Mouse (Mus musculus) liver, embryonic 13.5 days (tissue): ENCODE measurements around the gene Unc119b. TPM values are rescaled to one million over a fixed set of nuclear protein-coding genes. Genes with fewer than 3 reads are reported as not detected.
A peak's percentile ranks its signal among the peaks of the same experiment; 100 is the strongest.
"Not testable (repeated sequence)": the region's sequence is repeated elsewhere in the genome, so short reads cannot be mapped to it uniquely, and the experiment has no call there.

Source experiments
- ATAC-seq: fragments of 200-750 bp; cut with Nextera tagmentation; 2 replicates; pipeline ENCODE4 v1.8.0; 2017; ENCODE audit warnings: low read depth, mild to moderate bottlenecking, moderate number of reproducible peaks, moderate library complexity
- DNase-seq: peaks from one replicate; pipeline ENCODE4 v3.0.0; 2022
- H3K27ac ChIP-seq: fragments of 300-500 bp; sonication (generic); 2 replicates; pipeline ENCODE4 v1.5.1; 2015; ENCODE audit warnings: moderate library complexity, mild to moderate bottlenecking, inconsistent platforms
- H3K27me3 ChIP-seq: fragments of 300-500 bp; sonication (generic); 2 replicates; pipeline ENCODE4 v1.6.1; 2015; ENCODE audit warnings: mild to moderate bottlenecking, inconsistent platforms
- H3K36me3 ChIP-seq: fragments of 300-500 bp; sonication (generic); 2 replicates; pipeline ENCODE4 v1.6.1; 2015; ENCODE audit warnings: mild to moderate bottlenecking, inconsistent platforms
- H3K4me1 ChIP-seq: fragments of 300-500 bp; sonication (generic); replicated peaks from 2 replicates; pipeline ENCODE4 v1.6.1; 2015; ENCODE audit warnings: inconsistent platforms
- H3K4me2 ChIP-seq: fragments of 300-500 bp; sonication (generic); 2 replicates; pipeline ENCODE4 v1.6.1; 2015; ENCODE audit warnings: inconsistent platforms, mild to moderate bottlenecking, moderate library complexity
- H3K4me3 ChIP-seq: fragments of 300-500 bp; sonication (generic); replicated peaks from 2 replicates; pipeline ENCODE4 v1.5.1; 2015; ENCODE audit warnings: mild to moderate bottlenecking, inconsistent platforms
- H3K9ac ChIP-seq: fragments of 300-500 bp; sonication (generic); 2 replicates; pipeline ENCODE4 v1.6.1; 2015; ENCODE audit warnings: mild to moderate bottlenecking, inconsistent platforms
- H3K9me3 ChIP-seq: fragments of 300-500 bp; sonication (generic); replicated peaks from 2 replicates; pipeline ENCODE4 v1.6.1; 2016; ENCODE audit warnings: inconsistent platforms
- WGBS: fragments of 180-500 bp; shearing (Covaris S2); methylation state at CpG from one replicate; pipeline ENCODE4 v1.1.7; 2015; ENCODE audit not compliant: insufficient replicate concordance; 5-methylcytosine and 5-hydroxymethylcytosine counted together
- polyA plus RNA-seq: library from polyadenylated mRNA; unstranded; fragments of >200 nt; fragmentation: Nextera tagmentation; extraction: Ambion mirVana; gene quantifications from 2 replicates; pipeline ENCODE4 v1.2.1, GENCODE M21; 2015

Gene Unc119b
- polyA plus RNA-seq, 1 experiment from 2014 or later = 8.7 TPM

DNA sequence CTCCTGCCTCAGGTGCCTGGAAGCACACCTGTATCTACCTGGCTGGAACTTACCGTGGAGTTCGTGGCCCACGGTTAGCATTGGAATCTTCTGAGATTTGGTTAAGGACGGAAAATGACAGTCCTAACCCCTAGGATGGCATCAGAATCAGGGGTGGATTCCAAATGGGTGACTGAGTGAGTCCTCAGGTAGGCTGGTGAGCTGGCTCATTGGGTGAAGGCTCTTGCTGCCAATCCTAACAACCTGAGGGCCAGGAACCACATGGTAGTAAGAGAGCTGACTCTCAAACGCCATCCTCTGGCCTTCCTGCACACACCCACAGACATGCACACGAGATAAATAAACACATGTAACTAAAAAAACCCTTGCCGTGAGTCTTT, 32.0 kb upstream of the Unc119b start:
- Histone ChIP-seq H3K36me3 (no peaks in the 10 kb centered on the region), H3K9me3 (0 out of 2 replicates have a peak, but pooled peaks cover 3% of the 10 kb centered on the region), H3K27me3 (no peaks in the 10 kb centered on the region), H3K4me2 (no peak overlapping the region), H3K4me1 (peaks cover 38% of the 10 kb centered on the region), H3K4me3 (no peak overlapping the region), H3K9ac (no peak overlapping the region), H3K27ac (peak overlapping the region; percentile 25; the same call in 1 of the 2 replicates)
- ATAC-seq = no peak
- DNase-seq = no peak
- 65% methylated on average over 7 of the region's 7 CpGs for WGBS

DNA sequence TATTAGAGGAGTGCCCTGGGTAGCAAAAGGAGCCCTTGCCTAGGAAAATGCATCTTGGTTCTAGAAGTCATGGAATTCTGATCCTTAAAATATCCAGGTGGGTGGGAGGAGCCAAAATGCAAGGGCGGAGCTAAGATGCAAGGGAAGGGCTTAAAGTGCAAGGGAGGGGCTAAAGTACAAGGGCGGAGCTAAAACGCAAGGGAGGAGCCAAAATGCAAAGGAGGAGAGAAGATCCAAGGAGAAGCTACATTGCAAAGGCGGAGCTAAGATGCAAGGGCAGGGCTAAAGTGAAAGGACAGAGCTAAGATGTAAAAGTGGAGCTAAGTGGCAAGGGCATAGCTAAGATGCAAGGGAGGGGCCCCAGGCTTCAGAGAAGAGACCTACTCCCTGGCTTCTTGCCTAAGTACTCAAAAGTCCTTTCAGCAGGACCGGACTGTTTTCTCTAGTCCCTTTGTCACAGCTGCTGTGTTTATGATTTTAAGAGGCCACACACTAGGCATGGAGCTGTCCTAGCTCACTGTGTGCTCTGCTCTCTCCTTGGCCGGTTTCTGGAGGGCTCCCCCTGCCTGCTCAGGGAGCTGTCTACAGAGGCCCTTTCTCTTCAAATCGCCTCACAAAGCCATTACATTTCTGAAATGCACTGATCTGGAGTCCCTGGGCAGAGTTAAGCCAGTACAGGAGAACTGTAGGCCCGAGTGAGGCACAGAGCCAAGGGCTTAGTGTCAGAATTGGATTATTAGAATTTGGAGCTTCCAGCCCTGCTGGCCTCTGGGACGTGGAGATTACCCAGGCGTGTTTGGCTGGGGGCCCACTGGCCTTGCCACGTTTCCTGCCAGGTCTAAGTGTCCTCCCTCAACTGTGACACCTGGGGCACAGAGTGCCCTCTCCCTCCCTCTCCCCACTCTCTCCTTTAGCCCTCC, 31.4 kb upstream of the Unc119b start:
- Histone ChIP-seq H3K4me2 (no peak overlapping the region), H3K27ac (peak overlapping the region; percentile 25; the same call in 1 of the 2 replicates), H3K9me3 (0 out of 2 replicates have a peak, but pooled peaks cover 3% of the 10 kb centered on the region), H3K9ac (no peak overlapping the region), H3K4me1 (peaks cover 43% of the 10 kb centered on the region), H3K4me3 (no peak overlapping the region), H3K36me3 (no peaks in the 10 kb centered on the region), H3K27me3 (no peaks in the 10 kb centered on the region)
- WGBS = 57% methylated on average over 11 of the region's 11 CpGs
- ATAC-seq (no peak), DNase-seq (no peak)

DNA sequence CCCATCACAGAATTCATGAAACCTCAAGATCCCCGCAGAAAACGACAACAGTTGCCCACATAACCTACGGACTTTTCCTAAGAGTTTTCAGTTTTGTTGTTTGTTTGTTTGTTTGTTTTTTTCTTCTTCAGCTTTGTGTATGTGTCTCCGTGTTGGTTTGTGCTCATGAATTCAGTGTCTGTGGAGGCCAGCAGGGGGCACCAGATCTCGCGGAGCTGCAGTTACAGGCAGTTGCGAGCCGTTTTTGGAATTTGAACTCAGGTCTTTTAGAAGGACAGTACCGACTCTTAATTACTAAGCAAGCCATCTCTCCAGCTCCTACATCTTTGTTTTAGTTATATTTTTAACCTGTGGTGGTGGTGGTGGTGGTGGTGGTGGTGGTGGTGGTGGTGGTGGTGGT, 30.6 kb upstream of the Unc119b start:
- no peaks in the 10 kb centered on the region for H3K27me3 ChIP-seq
- DNase-seq (no peak), ATAC-seq (no peak)
- no peak overlapping the region for H3K4me3 ChIP-seq
- WGBS = 48% methylated on average over 9 of the region's 9 CpGs
- H3K4me1 ChIP-seq = peaks cover 51% of the 10 kb centered on the region
- H3K4me2 ChIP-seq = no peak overlapping the region
- no peak overlapping the region for H3K27ac ChIP-seq
- H3K36me3 ChIP-seq = no peaks in the 10 kb centered on the region
- H3K9me3 ChIP-seq = 0 out of 2 replicates have a peak, but pooled peaks cover 3% of the 10 kb centered on the region
- H3K9ac ChIP-seq = no peak overlapping the region

DNA sequence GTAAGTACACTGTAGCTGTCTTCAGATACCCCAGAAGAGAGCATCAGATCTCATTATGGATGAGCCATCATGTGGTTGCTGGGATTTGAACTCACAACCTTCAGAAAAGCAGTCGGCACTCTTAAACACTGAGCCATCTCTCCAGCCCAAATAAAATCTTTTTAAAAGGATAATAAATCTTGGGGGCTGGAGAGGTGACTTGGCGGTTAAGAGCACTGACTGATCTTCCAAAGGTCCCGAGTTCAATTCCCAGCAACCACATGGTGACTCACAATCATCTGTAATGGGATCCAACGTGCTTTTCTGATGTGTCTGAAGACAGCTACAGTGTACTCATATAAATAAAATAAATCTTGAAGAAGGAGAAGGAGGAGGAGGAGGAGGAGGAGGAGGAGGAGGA, 29.7 kb upstream of the Unc119b start:
- not testable (repeated sequence) for DNase-seq, H3K27me3 ChIP-seq, H3K36me3 ChIP-seq, ATAC-seq, H3K4me3 ChIP-seq, H3K27ac ChIP-seq, H3K4me2 ChIP-seq, H3K9ac ChIP-seq, H3K9me3 ChIP-seq
- H3K4me1 ChIP-seq = peaks cover 60% of the 10 kb centered on the region
- 65% methylated on average over 4 of the region's 4 CpGs for WGBS

DNA sequence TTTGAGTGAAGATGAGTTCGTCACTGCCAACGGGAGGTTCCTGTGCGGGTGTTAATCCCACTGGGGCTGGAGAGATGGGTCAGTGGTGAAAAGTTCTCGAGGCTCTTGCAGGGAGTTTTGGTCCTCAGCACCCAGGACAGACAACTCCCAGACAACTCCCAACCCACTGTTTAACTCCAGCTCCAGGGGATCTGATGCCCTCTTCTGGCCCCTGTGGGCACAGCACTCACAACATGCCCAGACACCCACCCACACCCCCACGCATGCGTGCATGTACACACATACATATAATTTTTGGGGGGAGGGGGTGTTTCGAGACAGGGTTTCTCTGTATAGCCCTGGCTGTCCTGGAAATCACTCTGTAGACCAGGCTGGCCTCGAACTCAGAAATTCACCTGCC, 28.8 kb upstream of the Unc119b start:
- H3K27ac ChIP-seq = no peak overlapping the region
- H3K4me2 ChIP-seq = no peak overlapping the region
- DNase-seq (peak; percentile 34), ATAC-seq (no peak)
- peaks cover 62% of the 10 kb centered on the region for H3K4me1 ChIP-seq
- H3K9me3 ChIP-seq = 0 out of 2 replicates have a peak, but pooled peaks cover 3% of the 10 kb centered on the region
- WGBS = 45% methylated on average over 8 of the region's 8 CpGs
- no peaks in the 10 kb centered on the region for H3K36me3 ChIP-seq
- no peak overlapping the region for H3K9ac ChIP-seq
- no peaks in the 10 kb centered on the region for H3K27me3 ChIP-seq
- no peak overlapping the region for H3K4me3 ChIP-seq

DNA sequence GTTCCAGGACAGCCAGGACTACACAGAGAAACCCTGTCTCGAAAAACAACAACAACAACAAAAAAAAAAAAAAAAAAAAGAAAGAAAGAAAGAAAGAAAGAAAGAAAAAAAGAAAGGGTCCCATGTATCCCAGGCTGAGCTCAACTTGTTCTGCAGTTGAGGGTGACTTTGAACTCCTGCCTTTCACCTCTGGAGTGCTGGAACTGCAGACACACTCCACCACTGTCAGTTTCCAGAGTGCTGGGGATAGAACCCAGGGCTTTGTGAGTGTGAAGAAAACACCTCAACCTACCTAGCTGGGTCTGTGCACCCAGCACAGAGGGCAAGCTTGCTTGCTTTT, 27.1 kb upstream of the Unc119b start:
- H3K4me1 ChIP-seq = peaks cover 63% of the 10 kb centered on the region

DNA sequence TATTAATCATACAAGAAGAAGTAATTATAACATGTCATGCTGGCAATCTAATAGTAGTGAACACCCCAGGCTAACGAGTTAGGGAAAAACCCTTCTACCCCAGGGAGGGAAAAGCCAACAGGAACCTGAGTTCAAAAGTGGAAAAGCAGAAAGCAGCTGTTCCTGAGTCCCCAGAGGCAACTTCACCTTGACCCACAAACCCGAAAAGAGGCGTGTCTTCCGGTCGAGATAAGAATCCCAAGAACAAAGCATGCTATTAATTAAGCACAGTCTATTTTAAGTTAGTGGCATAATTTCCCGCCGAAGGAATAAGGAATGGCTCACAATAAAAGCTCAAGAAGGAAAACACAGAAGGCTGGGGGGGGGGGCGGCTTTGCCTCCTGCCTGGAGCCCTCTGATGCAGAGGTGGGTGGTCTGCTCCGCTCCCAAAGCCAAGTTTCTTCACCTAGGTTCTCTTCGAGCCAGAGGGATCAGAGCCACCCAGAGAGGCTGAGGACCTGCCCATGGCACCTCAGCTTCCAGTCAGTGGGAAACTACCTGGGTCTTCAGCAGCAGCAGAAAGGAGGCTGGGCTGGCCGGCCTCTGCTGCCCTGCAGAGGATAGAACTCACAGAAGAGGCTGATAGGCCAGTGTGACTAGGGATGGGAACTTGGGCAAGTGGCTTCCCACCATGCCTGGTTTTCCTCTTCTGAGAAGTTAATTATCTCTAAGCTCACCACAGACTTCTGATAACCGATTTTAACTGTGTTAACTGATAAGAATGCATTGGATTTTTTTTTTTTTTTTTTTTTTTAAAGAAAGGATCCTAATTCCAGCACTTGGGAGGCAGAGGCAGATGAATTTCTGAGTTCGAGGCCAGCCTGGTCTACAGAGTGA, 26.5 kb upstream of the Unc119b start:
- H3K9me3 ChIP-seq = 0 out of 2 replicates have a peak, but pooled peaks cover 3% of the 10 kb centered on the region
- no peak for ATAC-seq
- peaks cover 63% of the 10 kb centered on the region for H3K4me1 ChIP-seq
- H3K36me3 ChIP-seq = no peaks in the 10 kb centered on the region
- H3K4me3 ChIP-seq = no peak overlapping the region
- 0 out of 2 replicates have a peak overlapping the region, but pooled peaks have one; percentile 22 for H3K9ac ChIP-seq
- H3K4me2 ChIP-seq = no peak overlapping the region
- DNase-seq = no peak
- H3K27ac ChIP-seq = peak overlapping the region; percentile 11; the same call in 1 of the 2 replicates
- WGBS = 28% methylated on average over 13 of the region's 13 CpGs
- no peaks in the 10 kb centered on the region for H3K27me3 ChIP-seq

More for the DNA sequence above, 27.1 kb upstream of the Unc119b start:
- not testable (repeated sequence) for H3K9me3 ChIP-seq, H3K4me2 ChIP-seq, H3K27me3 ChIP-seq, DNase-seq, H3K9ac ChIP-seq, H3K4me3 ChIP-seq, ATAC-seq, H3K36me3 ChIP-seq, H3K27ac ChIP-seq
- 67% methylated on average over 1 of the region's 1 CpGs for WGBS

DNA sequence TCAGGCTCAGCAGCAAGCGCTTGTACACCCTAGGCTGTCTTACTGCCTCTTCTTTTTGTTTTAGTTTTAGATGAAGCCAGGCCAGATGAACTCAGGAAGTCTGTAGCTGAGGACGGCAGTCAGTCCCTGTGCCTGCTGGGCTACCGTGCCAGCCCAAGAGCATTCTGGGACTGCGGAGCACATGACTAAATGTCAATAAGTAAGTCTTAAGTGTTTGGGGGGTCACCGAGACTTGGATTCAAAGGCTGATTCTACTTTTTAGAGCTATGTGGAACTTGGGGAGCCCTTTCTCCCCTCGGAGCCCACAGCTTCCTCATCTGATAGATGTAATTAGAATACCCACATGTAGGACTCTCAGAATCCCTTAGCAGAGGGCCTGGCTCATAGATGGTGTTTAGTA, 25.9 kb upstream of the Unc119b start:
- peaks cover 65% of the 10 kb centered on the region for H3K4me1 ChIP-seq
- no peaks in the 10 kb centered on the region for H3K27me3 ChIP-seq
- no peak for ATAC-seq
- H3K4me2 ChIP-seq = no peak overlapping the region
- no peak overlapping the region for H3K4me3 ChIP-seq
- H3K36me3 ChIP-seq = no peaks in the 10 kb centered on the region
- H3K27ac ChIP-seq = 0 out of 2 replicates have a peak overlapping the region, but pooled peaks have one; percentile 11
- H3K9ac ChIP-seq = no peak overlapping the region
- 61% methylated on average over 6 of the region's 6 CpGs for WGBS
- 0 out of 2 replicates have a peak, but pooled peaks cover under 1% of the 10 kb centered on the region for H3K9me3 ChIP-seq
- DNase-seq = no peak

DNA sequence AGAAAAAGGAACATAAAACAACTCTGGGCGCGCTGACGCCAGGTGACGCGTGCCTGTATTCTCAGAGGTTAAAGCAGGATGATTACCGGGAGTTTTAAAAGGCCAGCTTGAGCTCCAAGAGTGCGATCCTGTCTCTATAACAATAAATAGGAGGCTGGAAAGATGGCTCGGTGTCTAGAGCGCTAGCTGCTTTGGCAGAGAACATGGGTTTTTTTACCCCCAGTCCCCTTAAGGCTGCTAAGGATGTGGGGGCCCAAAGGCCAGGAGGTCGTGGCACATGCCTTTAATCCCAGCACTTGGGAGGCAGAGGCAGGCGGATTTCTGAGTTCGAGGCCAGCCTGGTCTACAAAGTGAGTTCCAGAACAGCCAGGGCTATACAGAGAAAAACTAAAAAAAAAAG, 24.4 kb upstream of the Unc119b start:
- peaks cover 80% of the 10 kb centered on the region for H3K4me1 ChIP-seq
- H3K4me2 ChIP-seq = peak overlapping the region; percentile 99
- H3K4me3 ChIP-seq = peak overlapping the region; percentile 90
- no peaks in the 10 kb centered on the region for H3K27me3 ChIP-seq
- DNase-seq (no peak), ATAC-seq (no peak)
- peak overlapping the region; percentile 89 for H3K27ac ChIP-seq
- no peaks in the 10 kb centered on the region for H3K9me3 ChIP-seq
- 38% methylated on average over 12 of the region's 12 CpGs for WGBS
- peak overlapping the region; percentile 78 for H3K9ac ChIP-seq
- no peaks in the 10 kb centered on the region for H3K36me3 ChIP-seq

DNA sequence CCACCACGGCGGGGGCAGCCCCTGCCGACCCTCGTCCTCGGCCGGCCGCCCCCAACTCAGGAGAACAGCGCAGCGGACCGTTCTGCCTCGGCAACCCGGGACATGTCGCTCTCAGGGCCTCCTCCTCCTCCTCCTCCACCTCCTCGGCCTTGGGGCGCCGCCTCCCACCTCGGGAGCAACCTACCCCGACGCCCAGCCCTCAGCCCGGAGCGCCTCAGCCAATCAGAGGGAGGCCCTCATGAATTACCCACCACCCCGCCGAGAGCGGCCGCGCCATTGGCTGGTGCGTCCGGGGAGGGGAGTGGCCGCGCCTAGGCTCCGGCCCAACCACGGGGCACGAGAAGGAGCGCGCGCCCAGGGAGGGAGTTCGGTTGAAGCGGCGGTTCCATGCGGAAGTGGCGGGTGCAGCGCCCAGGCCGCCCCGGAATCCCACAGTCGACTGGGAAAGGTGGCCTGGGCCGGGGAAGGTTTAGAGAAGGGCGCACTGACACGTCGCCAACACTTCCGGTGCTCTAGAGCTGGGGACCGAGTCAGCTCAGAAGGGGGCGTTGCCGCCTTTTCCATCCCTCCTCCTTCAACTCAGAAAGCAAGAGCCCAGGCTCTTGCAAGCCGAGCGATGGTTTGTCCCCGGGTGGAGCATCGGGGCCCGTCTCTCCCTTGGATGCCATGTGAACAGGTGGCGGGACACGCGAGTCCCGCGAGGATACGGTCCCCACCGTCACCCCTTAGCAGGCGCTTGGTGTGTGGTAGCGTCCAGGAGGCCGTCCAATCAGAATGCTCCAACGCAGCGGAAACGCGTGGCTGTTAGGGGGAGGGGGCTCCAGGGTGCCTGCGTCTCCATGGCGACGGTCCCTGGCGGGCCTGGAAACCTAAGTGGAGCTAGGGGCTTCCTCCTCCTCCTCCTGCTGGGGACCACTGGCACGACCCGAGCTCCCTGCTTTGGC, 23.5 kb upstream of the Unc119b start, which contains the start of gene Mlec:
Mlec (minus strand) TSS at position 140 of the 944 bp plus-strand sequence.
- Histone ChIP-seq H3K4me3 (peak within 1 kb of the TSS; percentile 90), H3K36me3 (0 out of 2 replicates have a peak, but pooled peaks cover 3% of the 10 kb centered on the region), H3K27ac (peak within 1 kb of the TSS; percentile 89), H3K9ac (peak within 1 kb of the TSS; percentile 91), H3K9me3 (no peaks in the 10 kb centered on the region), H3K4me2 (peak within 1 kb of the TSS; percentile 99), H3K27me3 (no peaks in the 10 kb centered on the region), H3K4me1 (peaks cover 86% of the 10 kb centered on the region)
- DNase-seq (peak; percentile 99), ATAC-seq (peak; percentile 96)
- WGBS = under 1% methylated on average over 76 of the region's 78 CpGs
